Mouse (Mus musculus) frontal cortex, postnatal 14 days (tissue): ENCODE measurements around the gene Nop16.

Source experiments
- DNase-seq, 2 experiments: peaks; one replicate each; pipeline ENCODE4 v3.0.0; 2022; ENCODE audit warnings: low spot score in 2 of 2

Gene Nop16

DNA sequence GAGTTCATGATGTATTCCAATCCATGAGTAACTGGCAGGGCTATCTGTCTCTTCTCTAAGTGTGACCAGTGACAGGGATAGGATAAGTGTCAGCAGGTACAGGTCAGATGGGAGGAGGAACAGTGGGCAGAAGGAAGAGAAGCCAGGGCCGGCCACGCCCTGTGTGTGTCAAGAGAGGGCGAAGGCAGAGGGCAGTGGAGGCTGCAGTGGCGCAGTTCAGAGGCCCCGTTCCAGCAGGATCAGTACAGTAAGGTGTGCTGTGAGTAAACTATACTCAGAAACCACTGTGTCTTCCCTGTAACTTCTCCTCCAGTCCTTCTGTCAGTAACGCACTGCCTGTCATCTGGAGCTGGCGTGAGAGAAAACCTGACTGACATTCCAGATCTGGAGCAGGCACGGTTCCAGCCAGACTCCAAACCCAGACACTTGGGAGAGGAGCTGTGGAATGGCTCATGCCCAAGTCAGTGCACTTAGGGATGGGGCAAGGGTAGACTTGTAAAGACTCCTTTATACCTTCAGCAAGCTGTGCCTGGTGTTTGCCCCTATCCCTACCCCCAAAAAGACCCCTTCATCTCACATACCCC, 6.3 kb upstream of the Nop16 start:
- DNase-seq: no peak

DNA sequence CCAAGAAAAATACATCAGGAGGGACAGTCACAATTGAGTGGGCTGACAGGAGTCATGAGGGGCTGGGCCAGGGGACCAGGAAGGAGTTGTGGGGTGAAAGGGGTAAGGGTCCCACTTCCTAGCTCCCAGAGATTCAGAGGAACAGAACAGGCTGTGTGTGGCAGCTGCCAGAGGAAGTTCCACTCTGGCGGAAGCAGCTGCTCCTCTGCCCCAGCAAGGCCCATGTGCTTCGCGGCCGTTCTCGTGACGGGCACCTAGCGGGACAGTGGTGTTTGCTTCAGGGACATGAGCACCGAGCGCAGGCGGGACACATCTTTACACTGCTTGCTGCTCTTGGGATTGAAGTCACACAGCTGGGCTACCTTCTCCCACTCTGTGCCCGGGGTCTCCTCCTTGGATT, 3.7 kb upstream of the Nop16 start:
- DNase-seq: no peak

DNA sequence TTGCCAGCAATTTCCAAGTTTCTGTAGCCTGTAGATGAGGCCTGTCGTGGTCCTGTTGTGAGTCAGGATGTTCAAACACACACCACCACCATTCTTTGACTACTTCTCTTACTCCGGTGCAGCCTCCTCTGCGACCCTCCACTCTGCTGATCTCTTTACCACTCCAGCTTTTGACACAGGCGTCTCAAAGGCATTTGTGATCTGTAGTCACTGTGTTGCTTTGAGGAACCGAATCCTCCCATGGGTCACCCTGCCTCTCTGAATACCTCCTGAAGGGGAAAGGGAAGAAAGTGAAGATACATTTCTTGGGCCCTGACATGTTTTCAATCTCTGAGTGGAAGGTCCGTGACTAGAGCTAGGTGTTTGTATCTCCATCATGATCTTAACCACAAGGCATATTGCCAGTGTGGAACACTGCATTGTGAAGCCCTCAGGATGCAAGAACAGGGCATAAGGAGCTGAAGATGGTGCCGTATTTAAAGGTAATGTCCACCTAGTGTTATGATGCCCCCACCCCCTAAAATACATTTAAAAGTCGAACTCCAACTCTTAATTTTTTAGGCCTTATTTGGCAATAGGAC, 2.0 kb upstream of the Nop16 start:
- no peak for DNase-seq

- no peak for DNase-seq
These were observed 385 bp downstream of the Nop16 start for GRCm38 (mm10) chr13:54589414-54589995.

DNA sequence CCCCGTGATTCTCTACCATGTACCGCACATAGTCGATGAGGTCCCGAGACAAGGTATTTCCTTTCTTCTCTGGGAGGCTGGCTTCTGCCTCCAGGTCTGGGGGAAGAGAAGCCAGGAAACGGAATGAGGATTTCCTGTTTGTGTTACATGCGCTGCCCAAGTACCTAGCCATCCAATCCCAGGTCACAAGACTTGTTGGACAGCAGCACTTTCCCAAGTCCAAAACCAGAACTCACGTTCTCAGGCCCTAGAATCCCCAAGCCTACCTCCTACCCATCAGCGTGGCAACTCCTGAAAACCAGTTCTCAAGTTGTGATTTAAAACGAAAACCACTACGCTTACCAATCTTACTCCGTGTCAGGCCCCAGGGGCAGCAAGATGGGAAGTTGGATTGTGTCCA, 4.1 kb downstream of the Nop16 start:
- DNase-seq: no peak

- no peak for DNase-seq
These were observed 7.0 kb downstream of the Nop16 start for GRCm38 (mm10) chr13:54582860-54583259.

DNA sequence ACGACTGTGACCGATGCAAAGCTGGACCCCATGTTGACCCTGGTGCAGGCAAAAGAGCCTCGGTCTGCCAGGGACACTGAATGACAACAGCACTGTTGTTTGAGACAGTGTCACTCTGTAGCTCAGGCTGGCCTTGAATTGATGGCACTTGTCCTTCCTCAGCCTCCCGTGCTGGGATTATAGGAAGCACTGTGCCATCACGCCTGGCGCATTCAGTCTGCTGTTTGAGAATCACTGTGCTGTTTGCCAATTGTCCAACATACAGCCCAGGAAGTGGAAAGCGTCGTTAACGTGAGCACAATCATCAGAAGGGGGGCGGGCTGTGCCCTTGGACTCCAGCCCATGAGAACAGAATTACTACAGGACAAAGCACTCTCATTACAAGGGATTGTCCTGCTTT, 7.8 kb downstream of the Nop16 start:
- DNase-seq: no peak

DNA sequence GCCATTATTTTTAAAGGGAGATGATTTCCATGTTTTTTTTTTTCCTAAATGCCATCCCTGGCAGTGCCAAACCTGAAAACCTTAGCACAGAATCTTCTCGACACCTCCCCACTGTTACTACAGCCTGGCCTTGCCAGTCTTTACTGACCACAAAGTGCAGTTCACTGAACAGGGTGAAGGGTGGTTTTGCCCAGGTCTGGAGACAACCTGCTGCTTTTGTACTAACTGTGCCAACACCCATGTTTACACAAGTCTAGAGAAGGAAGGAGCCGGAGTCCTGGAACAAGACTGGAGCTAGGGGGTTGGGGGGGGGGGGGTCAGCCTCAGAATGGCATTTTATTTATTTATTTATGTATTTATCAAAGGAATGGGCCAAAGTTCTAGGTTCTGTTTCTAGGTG, 8.5 kb downstream of the Nop16 start:
- no peak for DNase-seq

- DNase-seq: no peak
These were observed 12.0 kb downstream of the Nop16 start for GRCm38 (mm10) chr13:54577652-54578507.

DNA sequence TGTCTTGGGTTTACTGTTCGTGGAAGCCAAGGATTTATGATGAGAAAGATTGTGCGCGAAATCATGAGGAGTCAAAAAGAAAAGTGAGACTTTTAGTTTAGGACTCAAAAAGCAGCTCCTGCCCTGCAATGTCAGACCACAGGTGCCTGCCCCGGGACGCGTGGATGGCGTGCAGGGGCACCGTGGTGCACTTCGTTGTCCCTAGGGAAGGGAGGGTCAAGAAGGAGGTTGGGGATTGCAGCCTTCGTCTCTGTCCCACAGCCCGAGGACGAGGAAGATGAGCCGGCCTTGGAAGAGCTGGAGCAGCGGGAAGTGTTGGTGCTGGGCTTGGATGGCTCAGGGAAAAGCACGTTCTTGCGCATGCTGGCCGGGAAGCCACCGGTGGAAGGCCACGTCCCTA, 14.4 kb downstream of the Nop16 start:
- DNase-seq: no peak

DNA sequence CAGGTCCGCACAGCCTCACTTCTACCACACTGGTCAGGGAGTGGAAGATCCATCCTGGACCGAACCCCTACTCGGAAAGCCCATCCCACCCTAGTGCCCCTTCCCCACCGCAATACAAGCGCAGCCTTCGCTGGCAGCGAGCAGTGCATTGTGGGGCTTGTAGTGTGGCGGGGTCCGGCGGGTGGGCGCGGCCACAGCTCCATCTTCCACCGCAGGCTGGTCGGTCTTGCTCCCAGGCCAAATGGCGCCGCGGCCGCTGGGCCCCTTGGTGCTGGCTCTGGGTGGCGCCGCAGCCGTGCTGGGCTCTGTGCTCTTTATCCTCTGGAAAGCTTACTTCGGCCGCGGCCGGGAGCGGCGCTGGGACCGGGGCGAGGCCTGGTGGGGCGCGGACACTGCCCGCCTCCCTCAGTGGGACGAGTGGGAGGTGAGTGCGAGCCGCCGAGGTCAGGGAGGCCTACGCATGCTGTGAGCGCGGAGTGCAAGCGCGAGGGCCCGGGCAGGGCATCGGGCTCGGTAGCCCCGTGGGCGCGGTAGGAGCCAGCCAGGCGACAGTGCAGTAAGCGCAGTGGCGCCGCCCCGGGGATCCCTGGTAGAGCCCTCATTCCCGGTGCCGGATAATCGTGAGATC, 14.9 kb downstream of the Nop16 start, which contains the start of gene Arl10:
Gene Arl10, plus strand, starts transcription at position 162 of the 628 bp plus-strand sequence.
- peak in 1 of 2 experiments; percentile 66 for DNase-seq

- DNase-seq: no peak
These were observed 17.3 kb downstream of the Nop16 start for GRCm38 (mm10) chr13:54572621-54573020.

DNA sequence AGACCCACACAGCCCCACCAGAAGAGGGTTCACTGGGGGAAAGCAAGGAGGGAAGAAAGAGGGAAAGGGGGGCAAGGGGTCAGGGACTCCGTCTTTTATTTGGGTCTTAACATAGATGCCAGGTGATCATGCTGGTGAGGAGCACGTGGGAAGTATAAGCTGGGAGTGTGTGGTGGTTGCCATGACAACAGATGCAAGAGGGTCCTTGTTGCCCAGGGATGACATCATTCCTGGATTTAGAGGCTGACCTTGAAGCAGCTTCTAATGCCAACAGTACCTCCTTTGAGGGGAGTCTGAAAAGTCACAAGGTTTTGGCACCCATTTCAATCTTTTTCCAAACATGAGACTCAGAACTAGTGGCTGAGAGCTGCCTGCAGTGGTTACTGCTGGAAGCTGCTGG, 18.3 kb downstream of the Nop16 start:
- no peak for DNase-seq

DNA sequence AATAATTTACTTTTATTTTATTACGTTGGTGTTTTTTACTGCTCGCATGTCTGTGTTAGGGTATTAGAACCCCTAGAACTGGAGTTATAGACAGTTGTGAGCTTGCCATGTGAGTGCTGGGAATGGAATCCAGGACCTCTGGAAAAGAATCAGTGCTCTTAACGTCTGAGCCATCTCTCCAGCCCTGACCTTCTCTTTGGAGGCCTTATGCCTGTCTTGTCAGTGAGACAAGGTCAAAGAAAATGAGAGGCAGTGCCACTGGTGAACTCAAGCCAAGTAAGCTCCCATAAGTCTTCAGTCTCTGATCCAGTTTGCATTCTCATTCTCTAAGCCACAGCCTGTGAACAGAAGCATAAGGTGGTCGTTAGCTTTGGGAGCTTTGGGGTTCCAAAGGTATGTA, 19.2 kb downstream of the Nop16 start:
- DNase-seq: no peak

DNA sequence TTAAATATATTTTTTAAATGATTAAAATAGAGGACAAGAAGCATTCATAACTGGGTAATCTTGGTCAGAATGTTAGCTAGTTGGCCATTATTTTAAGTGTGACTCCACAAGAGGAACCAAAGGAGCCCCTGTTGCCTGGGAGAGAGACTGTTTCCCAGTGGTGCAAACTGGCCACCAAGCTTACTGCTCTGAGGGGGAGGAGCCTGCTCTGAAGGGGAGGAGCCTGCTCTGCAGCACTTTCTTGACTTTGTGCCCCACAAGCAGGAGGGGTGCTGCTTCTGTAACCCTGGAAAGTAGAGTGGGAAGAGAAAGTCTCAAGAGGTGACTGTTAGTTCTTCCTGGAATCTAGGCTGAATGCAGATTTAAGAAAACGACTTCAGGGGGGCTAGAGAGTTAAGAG, 20.6 kb downstream of the Nop16 start:
- DNase-seq: no peak

- DNase-seq: no peak
These were observed 21.5 kb downstream of the Nop16 start for GRCm38 (mm10) chr13:54568380-54568779.

- DNase-seq: peak in 1 of 2 experiments; percentile 40
These were observed 24.1 kb downstream of the Nop16 start for GRCm38 (mm10) chr13:54565594-54566345.

DNA sequence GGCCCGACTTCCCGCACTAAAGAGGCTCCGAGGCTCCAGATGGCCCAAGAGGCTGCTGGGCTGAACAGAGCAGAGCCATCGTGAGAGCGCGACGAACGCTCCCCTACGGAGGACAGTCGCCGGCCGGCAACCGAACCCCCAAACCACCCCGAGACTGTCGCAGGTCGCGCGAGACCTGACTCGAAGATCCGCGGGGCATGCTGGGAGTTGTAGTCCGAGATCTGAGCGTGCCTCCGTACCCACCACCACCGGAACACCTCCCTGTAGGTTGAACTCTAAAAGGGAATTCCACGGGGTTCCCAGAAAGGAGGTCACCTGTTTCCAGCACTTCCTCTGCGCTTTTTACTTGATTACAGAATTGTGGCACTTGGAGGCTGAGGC, 24.7 kb downstream of the Nop16 start, which contains the start of gene 4833439L19Rik:
Gene 4833439L19Rik, minus strand, starts transcription at position 235 of the 381 bp plus-strand sequence.
- peak; percentile 86 to 88 for DNase-seq

GRCm38 (mm10) chr13:54564232-54565200, 25.4 kb downstream of the Nop16 start:
- DNase-seq: no peak

DNA sequence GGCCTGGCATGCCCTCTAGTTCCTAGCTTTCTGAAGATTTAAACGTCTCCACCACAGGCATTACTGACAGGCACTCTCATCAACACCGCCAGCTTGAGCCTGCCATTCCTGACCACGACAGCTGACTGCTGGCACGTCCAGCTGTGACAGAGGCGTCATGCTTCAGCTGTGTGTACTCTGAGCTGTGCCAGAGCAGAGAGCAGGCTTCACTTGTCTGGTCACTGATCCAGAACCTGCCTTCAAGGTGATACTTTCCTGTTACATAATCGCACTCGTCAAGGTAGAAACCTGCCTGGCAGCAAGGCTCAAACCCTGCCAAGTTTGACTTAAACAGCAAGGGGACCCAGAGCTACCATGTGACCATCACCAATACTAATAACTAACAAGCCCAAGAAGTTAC, 27.3 kb downstream of the Nop16 start:
- no peak for DNase-seq
